10 mouse cellular contexts compared by ENCODE assay signal in the genomic region with DNA sequence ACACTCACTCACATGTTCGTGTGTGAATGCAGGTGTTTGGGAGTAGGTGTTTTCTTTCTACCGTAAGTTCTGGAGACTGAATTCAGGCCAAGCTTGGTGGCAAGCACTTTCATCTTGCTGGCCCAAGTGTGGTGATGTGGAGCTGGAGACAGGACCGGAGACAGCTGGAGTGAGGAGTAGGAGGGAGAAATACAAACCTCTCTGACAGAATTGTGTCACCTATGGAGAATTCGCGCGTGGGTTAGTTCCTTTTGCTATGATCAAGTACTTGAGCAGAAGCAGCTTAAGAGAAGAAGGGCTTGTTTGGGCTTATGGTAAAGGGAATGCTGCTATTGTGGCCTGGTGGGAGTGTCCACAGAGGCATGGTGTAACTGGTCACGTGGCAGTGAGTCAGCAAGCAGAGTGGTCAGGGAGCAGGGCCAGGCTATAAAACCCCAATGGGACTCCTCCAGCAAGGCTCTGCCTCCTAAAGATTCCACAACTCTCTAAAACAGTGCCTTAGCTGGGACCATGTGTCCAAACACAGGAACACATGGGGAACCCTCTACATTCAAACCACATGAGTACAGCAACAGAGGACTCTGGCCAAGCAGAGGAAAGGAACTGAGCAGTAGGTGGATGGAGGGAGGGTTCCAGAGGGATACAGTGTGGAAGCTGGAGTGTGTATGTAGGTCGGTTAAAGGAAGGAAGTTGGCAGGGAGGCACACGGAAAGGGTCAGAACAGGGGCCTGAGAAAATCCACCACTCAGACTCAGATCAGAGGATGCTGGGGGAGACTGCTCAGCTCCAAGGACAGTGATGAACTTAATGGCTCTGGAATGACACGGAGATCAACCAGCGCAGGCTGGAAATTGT. TPM values are rescaled to one million over a fixed set of nuclear protein-coding genes. Genes with fewer than 3 reads are reported as not detected.
A peak's percentile ranks its signal among the peaks of the same experiment; 100 is the strongest.
DNase-seq lines count a peak whose midpoint lies in the region; ATAC-seq and TF ChIP-seq lines count a peak whose summit lies in the region.
"Had no signal": no experiment of that assay in that cellular context is flagged by ENCODE, and none has a peak within 500 bp of the region (broad histone marks: within the 10 kb centered on the region; RNA-seq: fewer than 3 reads in every experiment).

No protein-coding gene starts in this region.

- H3K9me3 ChIP-seq in heart, embryonic 11.5 days (replicated peaks; ENCODE audit: control insufficient read depth, low read length), result no peaks in the 10 kb centered on the region
- no peaks in the 10 kb centered on the region for H3K9me3 ChIP-seq in midbrain, postnatal 0 days (ENCODE audit: low read length)
- H3K9me3 ChIP-seq: embryonic facial prominence, embryonic 12.5 days; hindbrain, embryonic 12.5 days had no signal

- H3K9ac ChIP-seq in heart, embryonic 11.5 days (ENCODE audit: low read depth, low read length), result no peak overlapping the region
- no peak overlapping the region for H3K9ac ChIP-seq in midbrain, postnatal 0 days (replicated peaks; ENCODE audit: low read length, poor library complexity, severe bottlenecking)
- H3K9ac ChIP-seq: embryonic facial prominence, embryonic 12.5 days; hindbrain, embryonic 12.5 days had no signal

- no peak overlapping the region for H3K27ac ChIP-seq in heart, embryonic 11.5 days (ENCODE audit: low read depth, low read length)
- H3K27ac ChIP-seq in midbrain, postnatal 0 days (ENCODE audit: low read depth, low read length), result no peak overlapping the region
- H3K27ac ChIP-seq: embryonic facial prominence, embryonic 12.5 days; hindbrain, embryonic 12.5 days had no signal

- 74% methylated on average over 11 of the region's 11 CpGs for WGBS in heart, embryonic 11.5 days (ENCODE audit: insufficient replicate concordance)
- 66% methylated on average over 11 of the region's 11 CpGs for WGBS in lung, adult 2 months
- WGBS in midbrain, postnatal 0 days, result 85% methylated on average over 11 of the region's 11 CpGs

- H3K4me2 ChIP-seq in heart, embryonic 11.5 days, result no peak overlapping the region
- no peak overlapping the region for H3K4me2 ChIP-seq in midbrain, postnatal 0 days (ENCODE audit: low read depth, low read length, poor library complexity, severe bottlenecking)
- H3K4me2 ChIP-seq: embryonic facial prominence, embryonic 12.5 days; hindbrain, embryonic 12.5 days had no signal

- no peaks in the 10 kb centered on the region for H3K27me3 ChIP-seq in heart, embryonic 11.5 days (ENCODE audit: control insufficient read depth, insufficient read depth, low read length)
- no peaks in the 10 kb centered on the region for H3K27me3 ChIP-seq in midbrain, postnatal 0 days (ENCODE audit: insufficient read depth, low read length)
- H3K27me3 ChIP-seq: embryonic facial prominence, embryonic 12.5 days; hindbrain, embryonic 12.5 days had no signal

- H3K36me3 ChIP-seq in heart, embryonic 11.5 days (ENCODE audit: control insufficient read depth, insufficient read depth, low read length), result no peaks in the 10 kb centered on the region
- H3K36me3 ChIP-seq in midbrain, postnatal 0 days (ENCODE audit: insufficient read depth, low read length), result peaks cover 11% of the 10 kb centered on the region; the same call in 1 of the 2 replicates
- H3K36me3 ChIP-seq: embryonic facial prominence, embryonic 12.5 days; hindbrain, embryonic 12.5 days had no signal

- peak; percentile 58; the same call in 1 of the 2 replicates for ATAC-seq in heart, embryonic 11.5 days (replicated peaks; ENCODE audit: insufficient number of reproducible peaks, low FRiP score, low TSS enrichment)
- no peak for ATAC-seq in midbrain, postnatal 0 days (ENCODE audit: low FRiP score)

- TF ChIP-seq CTCF in lung, adult 2 months (IDR thresholded peaks at IDR 0.05; ENCODE audit: insufficient read depth, low read length), result no peak
- TF ChIP-seq CTCF in midbrain, postnatal 0 days (IDR thresholded peaks at IDR 0.05), result no peak

- no peak overlapping the region for H3K4me3 ChIP-seq in heart, embryonic 11.5 days (ENCODE audit: low read depth, low read length)
- H3K4me3 ChIP-seq in lung, adult 2 months (replicated peaks; ENCODE audit: extremely low read depth, low read depth, low read length), result no peak overlapping the region
- H3K4me3 ChIP-seq in midbrain, postnatal 0 days (ENCODE audit: low read depth, low read length), result no peak overlapping the region
- H3K4me3 ChIP-seq: embryonic facial prominence, embryonic 12.5 days; hindbrain, embryonic 12.5 days had no signal

- DNase-seq in 3T3-L1 (ENCODE audit: low read depth, low spot score) (peak; percentile 92), MN1 (ENCODE audit: low spot score) (peak; percentile 44)
- peak; percentile 21 for DNase-seq in lung, adult 2 months
- no peak for DNase-seq in layer of hippocampus, adult 18-20 months (ENCODE audit: low spot score in 2 of 2)
- DNase-seq in midbrain, postnatal 0 days (ENCODE audit: low spot score), result no peak
- no peak for DNase-seq in thymus, postnatal 4 days
- DNase-seq in layer of hippocampus, postnatal 14 days (ENCODE audit: low spot score in 2 of 2), result no peak

- peaks cover 14% of the 10 kb centered on the region for H3K4me1 ChIP-seq in heart, embryonic 11.5 days (ENCODE audit: control insufficient read depth, insufficient read depth, low read length)
- peaks cover 8% of the 10 kb centered on the region; the same call in 1 of the 2 replicates for H3K4me1 ChIP-seq in lung, adult 2 months (ENCODE audit: control insufficient read depth, insufficient read depth, low read length)
- H3K4me1 ChIP-seq in midbrain, postnatal 0 days (ENCODE audit: insufficient read depth, low read length), result no peaks in the 10 kb centered on the region
- H3K4me1 ChIP-seq: embryonic facial prominence, embryonic 12.5 days; hindbrain, embryonic 12.5 days had no signal

- no peak for TF ChIP-seq POLR2A in lung, adult 2 months (IDR thresholded peaks at IDR 0.05; ENCODE audit: borderline replicate concordance, extremely low read depth, low read depth, low read length)

RNA-seq across cellular contexts. Expression of gene Nln, which starts 14.7 kb away (rescaled TPM):
- 25.2 and 28.7 TPM in 2 replicates for polyA plus RNA-seq in heart, embryonic 11.5 days (2014; fragmentation: Nextera tagmentation; extraction: Ambion mirVana)
- 7.7 and 12.4 TPM in 2 replicates for polyA plus RNA-seq in lung, adult 2 months (2012; rRNA removed)
- total RNA-seq in layer of hippocampus, adult 18-20 months (2021), result 10 to 100 TPM; 17.4 to 21.1 TPM
- 91.3 and 94.1 TPM in 2 replicates for total RNA-seq in midbrain, postnatal 0 days (2014; rRNA removed)
- polyA plus RNA-seq in midbrain, postnatal 0 days (2015; fragmentation: Nextera tagmentation; extraction: Ambion mirVana), result 59.2 and 60.2 TPM in 2 replicates
- total RNA-seq in layer of hippocampus, postnatal 14 days (2021), result 10 to 100 TPM; 31.7 to 33.0 TPM

RNA-seq across cellular contexts. Expression of gene Sgtb, which starts 14.8 kb away (rescaled TPM):
- polyA plus RNA-seq in heart, embryonic 11.5 days (2014; fragmentation: Nextera tagmentation; extraction: Ambion mirVana), result 2.8 and 3.2 TPM in 2 replicates
- polyA plus RNA-seq in lung, adult 2 months (2012; rRNA removed), result 2.1 and 2.5 TPM in 2 replicates
- 10 to 100 TPM; 79.8 to 80.1 TPM for total RNA-seq in layer of hippocampus, adult 18-20 months (2021)
- 32.5 and 33.0 TPM in 2 replicates for total RNA-seq in midbrain, postnatal 0 days (2014; rRNA removed)
- polyA plus RNA-seq in midbrain, postnatal 0 days (2015; fragmentation: Nextera tagmentation; extraction: Ambion mirVana), result 19.8 and 21.2 TPM in 2 replicates
- total RNA-seq in layer of hippocampus, postnatal 14 days (2021), result 10 to 100 TPM; 68.5 to 69.4 TPM

Comparison
In these comparisons a context has a peak if more than half of its experiments do, and no peak if none do; other contexts are left out.
1. DNase-seq: peak in 3T3-L1 (single experiment), MN1 (single experiment) and lung, adult 2 months (single experiment); none in layer of hippocampus, adult 18-20 months (0 of 2), midbrain, postnatal 0 days (single experiment), thymus, postnatal 4 days (single experiment) and layer of hippocampus, postnatal 14 days (0 of 2).